Mouse (Mus musculus): Measurements from ENCODE around the gene Akt3.

DNA sequence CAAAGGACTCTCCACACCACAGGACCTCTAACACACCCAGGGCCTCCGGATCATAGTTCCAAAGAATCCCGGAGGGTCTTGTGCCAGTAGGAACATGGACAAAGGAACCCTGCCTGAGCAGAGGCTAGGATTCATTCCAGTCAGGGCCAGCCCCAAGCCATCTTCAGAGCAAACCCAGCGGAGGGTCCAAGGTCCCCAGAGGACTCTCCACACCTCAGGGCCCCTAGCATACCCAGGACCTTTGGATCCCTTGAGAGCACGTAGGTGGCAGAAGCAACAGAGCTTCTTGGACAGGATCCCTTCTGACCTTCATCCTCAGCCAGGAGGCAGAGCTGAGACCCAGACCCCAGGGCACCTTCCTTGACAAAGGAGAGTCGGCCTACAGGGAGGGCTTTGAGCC lies 167.5 kb downstream of the Akt3 start:
- TF ChIP-seq CTCF (IDR thresholded peaks at IDR 0.05; ENCODE audit: extremely low read depth, insufficient read depth, low read length) (no peak), POLR2A (IDR thresholded peaks at IDR 0.05; ENCODE audit: extremely low read depth, insufficient read depth, low read length) (no peak)

All from cortical plate, adult 2 months (tissue).